Mouse (Mus musculus): ENCODE measurements around the gene Dcaf15. TPM values are rescaled to one million over a fixed set of nuclear protein-coding genes. Genes with fewer than 3 reads are reported as not detected.

Gene Dcaf15
- total and polyA plus RNA-seq, 3 experiments = 34.4 to 56.1 TPM; not detected in 1

GRCm38 (mm10) chr8:84070667-84071066 lies 33.9 kb downstream of the Dcaf15 start:
- no peak for DNase-seq (ENCODE audit: low read depth, low spot score)
- Histone ChIP-seq H3K9me3 (replicated peaks; ENCODE audit: insufficient read depth, low read length) (no peaks in the 10 kb centered on the region), H3K27ac (ENCODE audit: control insufficient read depth, low read depth, low read length) (no peak overlapping the region), H3K9ac (ENCODE audit: control insufficient read depth, low read depth, low read length, poor library complexity, severe bottlenecking) (no peak overlapping the region), H3K79me2 (ENCODE audit: control insufficient read depth, insufficient read depth, low read length, poor library complexity) (peaks cover 12% of the 10 kb centered on the region), H3K27me3 (ENCODE audit: control insufficient read depth in 1 of 2, insufficient read depth in 2 of 2, low read length in 2 of 2) (no peaks in the 10 kb centered on the region), H3K4me1 (ENCODE audit: control insufficient read depth in 1 of 2, insufficient read depth in 2 of 2, low read length in 2 of 2) (peaks cover 0 to 6% of the 10 kb centered on the region in 2 experiments; a peak in 3 of 4 replicates), H3K36me3 (ENCODE audit: control insufficient read depth in 1 of 2, insufficient read depth in 2 of 2, low read length in 2 of 2) (peaks cover 0 to 6% of the 10 kb centered on the region in 2 experiments; a peak in 1 of 4 replicates), H3K4me3 (ENCODE audit: control insufficient read depth in 1 of 2, insufficient read depth in 1 of 2, low read depth in 2 of 2, low read length in 2 of 2) (no peak overlapping the region)
- TF ChIP-seq RAD21 (IDR thresholded peaks at IDR 0.05; ENCODE audit: low read depth, low read length) (no peak), UBTF (IDR thresholded peaks at IDR 0.05; ENCODE audit: borderline replicate concordance, insufficient read depth, low read depth, low read length) (no peak), MXI1 (IDR thresholded peaks at IDR 0.05; ENCODE audit: low read depth, low read length) (no peak), ZMIZ1 (IDR thresholded peaks at IDR 0.05; ENCODE audit: low read depth, low read length) (no peak), E2F4 (IDR thresholded peaks at IDR 0.05; ENCODE audit: borderline replicate concordance, low read depth, low read length) (no peak), ZC3H11A (IDR thresholded peaks at IDR 0.05; ENCODE audit: low read depth, low read length) (no peak), MAFK (IDR thresholded peaks at IDR 0.05; ENCODE audit: borderline replicate concordance, low read depth, low read length) (no peak), JUND (IDR thresholded peaks at IDR 0.05; ENCODE audit: low read depth, low read length) (no peak), MYC (IDR thresholded peaks at IDR 0.05; ENCODE audit: low read depth, low read length) (no peak), KAT2A (conservative IDR thresholded peaks at IDR 0.05; ENCODE audit: low read depth, low read length) (no peak), RCOR1 (IDR thresholded peaks at IDR 0.05; ENCODE audit: low read depth, low read length) (no peak), POLR2AphosphoS2 (IDR thresholded peaks at IDR 0.05; ENCODE audit: low read length) (no peak), ETS1 (IDR thresholded peaks at IDR 0.05; ENCODE audit: low read depth, low read length) (no peak), POLR2AphosphoS5 (IDR thresholded peaks at IDR 0.05; ENCODE audit: borderline replicate concordance, low read depth, low read length) (no peak), ZKSCAN1 (IDR thresholded peaks at IDR 0.05; ENCODE audit: low read depth, low read length) (no peak)

GRCm38 (mm10) chr8:84070241-84070640 lies 34.3 kb downstream of the Dcaf15 start:
- Histone ChIP-seq H3K79me2 (ENCODE audit: control insufficient read depth, insufficient read depth, low read length, poor library complexity) (peaks cover 13% of the 10 kb centered on the region), H3K27ac (ENCODE audit: control insufficient read depth, low read depth, low read length) (no peak overlapping the region), H3K9ac (ENCODE audit: control insufficient read depth, low read depth, low read length, poor library complexity, severe bottlenecking) (no peak overlapping the region), H3K9me3 (replicated peaks; ENCODE audit: insufficient read depth, low read length) (no peaks in the 10 kb centered on the region), H3K4me1 (ENCODE audit: control insufficient read depth in 1 of 2, insufficient read depth in 2 of 2, low read length in 2 of 2) (peaks cover 2 to 7% of the 10 kb centered on the region in 2 experiments; a peak in 3 of 4 replicates), H3K27me3 (ENCODE audit: control insufficient read depth in 1 of 2, insufficient read depth in 2 of 2, low read length in 2 of 2) (no peaks in the 10 kb centered on the region), H3K4me3 (ENCODE audit: control insufficient read depth in 1 of 2, insufficient read depth in 1 of 2, low read depth in 2 of 2, low read length in 2 of 2) (no peak overlapping the region), H3K36me3 (ENCODE audit: control insufficient read depth in 1 of 2, insufficient read depth in 2 of 2, low read length in 2 of 2) (peaks cover 0 to 10% of the 10 kb centered on the region in 2 experiments; a peak in 2 of 4 replicates)
- TF ChIP-seq ELF1 (IDR thresholded peaks at IDR 0.05; ENCODE audit: low read depth, low read length) (no peak), KAT2A (conservative IDR thresholded peaks at IDR 0.05; ENCODE audit: low read depth, low read length) (no peak), SMC3 (IDR thresholded peaks at IDR 0.05; ENCODE audit: low read depth, low read length) (no peak), JUND (IDR thresholded peaks at IDR 0.05; ENCODE audit: low read depth, low read length) (no peak), TBP (IDR thresholded peaks at IDR 0.05; ENCODE audit: low read depth, low read length) (no peak)
- no peak for DNase-seq (ENCODE audit: low read depth, low spot score)

Data from MEL (cell line).